Mouse (Mus musculus): ENCODE data around the gene Nell2. TPM values are rescaled to one million over a fixed set of nuclear protein-coding genes. Genes with fewer than 3 reads are reported as not detected.
A peak's percentile ranks its signal among the peaks of the same experiment; 100 is the strongest.

The Nell2 gene
- polyA plus RNA-seq, 1 experiment, result 0.62 TPM

DNA sequence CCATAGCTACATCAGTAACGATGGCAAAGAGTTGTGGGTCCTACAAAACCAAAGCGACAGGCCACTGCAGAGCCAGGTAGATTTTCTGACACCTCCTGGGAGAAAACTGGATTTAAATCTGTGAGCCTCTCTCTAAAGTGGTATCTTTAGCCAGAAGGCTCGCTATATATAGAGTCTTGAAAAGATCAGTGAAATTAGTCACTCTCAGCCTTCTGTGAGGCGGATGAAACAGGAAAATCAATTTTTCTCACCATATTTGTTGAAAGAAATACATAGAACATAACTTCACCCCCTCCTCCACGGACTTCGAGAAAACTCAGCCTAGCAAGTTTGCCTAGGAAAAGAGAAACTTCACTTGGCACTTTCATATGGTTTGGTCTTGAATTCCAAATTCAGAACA, 54.4 kb downstream of the Nell2 start:
- TF ChIP-seq USF1 (IDR thresholded peaks at IDR 0.05; ENCODE audit: low read depth), result no peak
- no peak for TF ChIP-seq MAX (IDR thresholded peaks at IDR 0.05)
- TF ChIP-seq MYOG (IDR thresholded peaks at IDR 0.05; ENCODE audit: control insufficient read depth, extremely low read depth, insufficient read length), result no peak
- no peak for TF ChIP-seq CTCF (IDR thresholded peaks at IDR 0.05; ENCODE audit: control insufficient read depth, insufficient read depth, insufficient read length)
- TF ChIP-seq FOSL1 (IDR thresholded peaks at IDR 0.05; ENCODE audit: insufficient read depth, low read length, poor library complexity, severe bottlenecking), result no peak
- TF ChIP-seq CEBPB (IDR thresholded peaks at IDR 0.05; ENCODE audit: low read depth), result no peak
- no peak for TF ChIP-seq MYOD1 (IDR thresholded peaks at IDR 0.05; ENCODE audit: control insufficient read depth, insufficient read length, low read depth)
- no peaks in the 10 kb centered on the region for H3K79me2 ChIP-seq (ENCODE audit: control insufficient read depth, insufficient read depth)
- H3K4me3 ChIP-seq (ENCODE audit: insufficient read depth, poor library complexity, severe bottlenecking), result no peak overlapping the region
- no peaks in the 10 kb centered on the region for H3K79me3 ChIP-seq (ENCODE audit: low read depth)
- no peaks in the 10 kb centered on the region for H3K36me3 ChIP-seq (ENCODE audit: control insufficient read depth, insufficient read depth)
- no peak overlapping the region for H3ac ChIP-seq (ENCODE audit: control insufficient read depth, insufficient read length, low read depth)
- H3K27me3 ChIP-seq (ENCODE audit: control insufficient read depth, insufficient read depth, insufficient read length), result no peaks in the 10 kb centered on the region

DNA sequence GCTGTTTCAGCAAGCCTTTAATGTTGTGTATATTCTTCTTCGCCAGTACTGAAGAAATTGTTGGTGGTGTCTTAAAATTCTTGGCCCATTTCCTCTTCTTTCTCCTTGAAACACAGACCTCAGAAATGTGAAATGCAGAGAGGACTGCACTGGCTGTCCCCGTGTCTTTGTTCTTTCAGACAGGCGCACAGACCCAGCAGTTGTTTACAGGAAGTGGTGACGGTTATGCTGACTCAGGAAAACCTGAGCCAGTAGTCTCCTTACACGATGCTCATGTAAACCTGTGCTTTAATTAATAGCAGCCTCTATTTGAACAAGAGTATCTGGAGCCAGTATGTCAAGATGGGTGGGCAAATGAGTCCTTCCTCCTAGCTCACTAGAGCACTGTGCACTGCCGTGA, 61.2 kb downstream of the Nell2 start:
- Histone ChIP-seq H3K27me3 (ENCODE audit: control insufficient read depth, insufficient read depth, insufficient read length) (no peaks in the 10 kb centered on the region), H3K36me3 (ENCODE audit: control insufficient read depth, insufficient read depth) (no peaks in the 10 kb centered on the region), H3K79me3 (ENCODE audit: low read depth) (no peaks in the 10 kb centered on the region), H3K79me2 (ENCODE audit: control insufficient read depth, insufficient read depth) (no peaks in the 10 kb centered on the region), H3ac (ENCODE audit: control insufficient read depth, insufficient read length, low read depth) (no peak overlapping the region), H3K4me3 (ENCODE audit: insufficient read depth, poor library complexity, severe bottlenecking) (no peak overlapping the region)
- TF ChIP-seq CTCF (IDR thresholded peaks at IDR 0.05; ENCODE audit: control insufficient read depth, insufficient read depth, insufficient read length) (no peak), FOSL1 (IDR thresholded peaks at IDR 0.05; ENCODE audit: insufficient read depth, low read length, poor library complexity, severe bottlenecking) (no peak), MYOG (IDR thresholded peaks at IDR 0.05; ENCODE audit: control insufficient read depth, extremely low read depth, insufficient read length) (no peak), USF1 (IDR thresholded peaks at IDR 0.05; ENCODE audit: low read depth) (no peak), MYOD1 (IDR thresholded peaks at IDR 0.05; ENCODE audit: control insufficient read depth, insufficient read length, low read depth) (no peak), MAX (IDR thresholded peaks at IDR 0.05) (no peak), CEBPB (IDR thresholded peaks at IDR 0.05; ENCODE audit: low read depth) (no peak)

DNA sequence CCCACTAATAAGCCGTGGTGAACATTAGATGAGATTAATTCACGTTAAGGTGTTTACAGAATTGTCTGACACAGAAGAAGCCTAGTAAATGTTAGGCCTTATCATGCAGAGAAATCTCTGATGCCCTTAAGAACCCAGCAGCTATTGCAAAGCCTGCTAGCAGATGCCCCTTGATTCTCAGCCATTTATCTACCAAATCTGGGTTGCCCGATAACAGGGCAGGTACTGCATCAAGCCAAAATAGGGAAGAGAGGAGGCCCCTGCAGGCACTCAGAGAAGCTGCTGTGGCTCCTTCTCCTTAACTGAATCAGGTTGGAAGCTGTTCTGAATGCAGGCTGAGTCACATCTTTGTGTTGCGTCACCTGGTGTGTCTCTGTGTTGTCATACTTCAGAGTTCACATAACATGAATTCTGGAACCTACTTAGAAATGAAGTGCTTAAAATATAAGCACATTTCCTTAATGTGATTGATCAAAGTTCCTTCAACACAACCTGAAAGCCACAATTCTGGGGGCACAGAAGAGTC, 68.3 kb downstream of the Nell2 start:
- Histone ChIP-seq H3K79me2 (ENCODE audit: control insufficient read depth, insufficient read depth) (no peaks in the 10 kb centered on the region), H3K4me3 (ENCODE audit: insufficient read depth, poor library complexity, severe bottlenecking) (no peak overlapping the region), H3K27me3 (ENCODE audit: control insufficient read depth, insufficient read depth, insufficient read length) (no peaks in the 10 kb centered on the region), H3K79me3 (ENCODE audit: low read depth) (no peaks in the 10 kb centered on the region), H3ac (ENCODE audit: control insufficient read depth, insufficient read length, low read depth) (no peak overlapping the region), H3K36me3 (ENCODE audit: control insufficient read depth, insufficient read depth) (no peaks in the 10 kb centered on the region)
- no peak for TF ChIP-seq CTCF (IDR thresholded peaks at IDR 0.05; ENCODE audit: control insufficient read depth, insufficient read depth, insufficient read length)
- TF ChIP-seq CEBPB (IDR thresholded peaks at IDR 0.05; ENCODE audit: low read depth), result peak; percentile 51

DNA sequence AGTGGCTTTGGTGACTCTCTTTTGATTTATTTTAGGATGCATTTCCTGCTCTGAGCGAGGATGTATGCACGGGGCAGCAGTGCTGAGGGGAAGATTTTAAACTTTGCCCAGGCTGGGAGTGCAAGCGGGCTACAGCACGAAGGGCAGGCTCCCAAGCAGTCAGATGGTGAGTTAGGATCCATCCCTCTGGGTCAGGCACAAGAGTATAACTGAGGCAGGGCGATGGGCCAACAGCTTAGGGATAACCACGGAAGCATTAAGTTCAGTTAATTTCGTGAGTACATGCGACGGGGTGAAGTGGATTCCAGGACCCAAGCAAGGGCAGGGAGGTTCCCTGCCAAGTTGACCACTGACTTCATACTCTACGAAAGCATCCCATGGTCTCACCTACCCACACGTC, 83.8 kb downstream of the Nell2 start:
- Histone ChIP-seq H3K36me3 (ENCODE audit: control insufficient read depth, insufficient read depth) (no peaks in the 10 kb centered on the region), H3ac (ENCODE audit: control insufficient read depth, insufficient read length, low read depth) (no peak overlapping the region), H3K79me3 (ENCODE audit: low read depth) (no peaks in the 10 kb centered on the region), H3K27me3 (ENCODE audit: control insufficient read depth, insufficient read depth, insufficient read length) (no peaks in the 10 kb centered on the region), H3K4me3 (ENCODE audit: insufficient read depth, poor library complexity, severe bottlenecking) (no peak overlapping the region), H3K79me2 (ENCODE audit: control insufficient read depth, insufficient read depth) (no peaks in the 10 kb centered on the region)
- TF ChIP-seq CEBPB (IDR thresholded peaks at IDR 0.05; ENCODE audit: low read depth) (no peak), USF1 (IDR thresholded peaks at IDR 0.05; ENCODE audit: low read depth) (no peak), MYOD1 (IDR thresholded peaks at IDR 0.05; ENCODE audit: control insufficient read depth, insufficient read length, low read depth) (no peak), FOSL1 (IDR thresholded peaks at IDR 0.05; ENCODE audit: insufficient read depth, low read length, poor library complexity, severe bottlenecking) (no peak), MAX (IDR thresholded peaks at IDR 0.05) (no peak)

DNA sequence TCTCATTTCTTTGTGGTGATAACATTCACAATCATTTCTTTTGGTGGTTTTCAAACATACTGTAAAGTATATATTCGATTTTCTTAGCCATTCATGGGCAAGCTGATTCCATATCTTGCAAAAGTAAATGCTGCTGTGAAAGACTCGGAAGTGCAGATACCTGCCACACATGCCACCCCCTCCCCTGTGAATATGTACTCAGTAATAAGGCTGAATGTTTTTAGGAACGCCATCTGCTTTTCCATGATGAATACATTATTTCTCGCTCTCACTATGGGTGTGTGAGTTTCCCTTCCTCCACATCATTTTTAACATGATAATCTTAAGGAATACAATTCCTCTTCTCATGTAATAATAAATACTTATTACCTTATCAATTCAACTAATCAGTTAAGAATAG, 90.6 kb downstream of the Nell2 start:
- Histone ChIP-seq H3K4me3 (ENCODE audit: insufficient read depth, poor library complexity, severe bottlenecking) (no peak overlapping the region), H3K27me3 (ENCODE audit: control insufficient read depth, insufficient read depth, insufficient read length) (no peaks in the 10 kb centered on the region), H3K79me2 (ENCODE audit: control insufficient read depth, insufficient read depth) (no peaks in the 10 kb centered on the region), H3ac (ENCODE audit: control insufficient read depth, insufficient read length, low read depth) (no peak overlapping the region), H3K79me3 (ENCODE audit: low read depth) (no peaks in the 10 kb centered on the region), H3K36me3 (ENCODE audit: control insufficient read depth, insufficient read depth) (no peaks in the 10 kb centered on the region)
- TF ChIP-seq FOSL1 (IDR thresholded peaks at IDR 0.05; ENCODE audit: insufficient read depth, low read length, poor library complexity, severe bottlenecking) (no peak), CEBPB (IDR thresholded peaks at IDR 0.05; ENCODE audit: low read depth) (no peak)

DNA sequence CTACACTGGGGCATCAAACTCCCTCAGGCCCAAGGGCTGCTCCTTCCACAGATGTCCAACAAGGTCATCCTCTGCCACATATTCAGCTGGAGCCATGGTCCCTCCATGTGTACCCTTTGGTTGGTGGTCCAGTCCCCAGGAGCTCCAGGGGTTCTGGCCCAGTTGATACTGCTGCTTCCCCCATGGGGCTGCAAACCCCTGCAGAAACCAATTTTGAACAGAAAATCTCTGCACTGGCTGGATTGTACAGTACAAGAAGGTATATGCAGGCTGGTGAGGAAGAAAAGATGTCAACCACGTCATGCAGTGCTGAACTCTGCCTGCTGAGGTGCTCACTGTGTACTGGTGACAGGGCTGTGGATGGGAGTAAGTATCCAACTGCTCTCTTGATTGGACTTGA, 92.1 kb downstream of the Nell2 start:
- H3ac ChIP-seq (ENCODE audit: control insufficient read depth, insufficient read length, low read depth), result no peak overlapping the region
- TF ChIP-seq CTCF (IDR thresholded peaks at IDR 0.05; ENCODE audit: control insufficient read depth, insufficient read depth, insufficient read length) (no peak), CEBPB (IDR thresholded peaks at IDR 0.05; ENCODE audit: low read depth) (no peak), FOSL1 (IDR thresholded peaks at IDR 0.05; ENCODE audit: insufficient read depth, low read length, poor library complexity, severe bottlenecking) (no peak), USF1 (IDR thresholded peaks at IDR 0.05; ENCODE audit: low read depth) (no peak), MYOD1 (IDR thresholded peaks at IDR 0.05; ENCODE audit: control insufficient read depth, insufficient read length, low read depth) (no peak), MYOG (IDR thresholded peaks at IDR 0.05; ENCODE audit: control insufficient read depth, extremely low read depth, insufficient read length) (no peak), MAX (IDR thresholded peaks at IDR 0.05) (no peak)
- H3K4me3 ChIP-seq (ENCODE audit: insufficient read depth, poor library complexity, severe bottlenecking), result no peak overlapping the region
- no peaks in the 10 kb centered on the region for H3K36me3 ChIP-seq (ENCODE audit: control insufficient read depth, insufficient read depth)
- no peaks in the 10 kb centered on the region for H3K79me3 ChIP-seq (ENCODE audit: low read depth)
- H3K79me2 ChIP-seq (ENCODE audit: control insufficient read depth, insufficient read depth), result no peaks in the 10 kb centered on the region
- H3K27me3 ChIP-seq (ENCODE audit: control insufficient read depth, insufficient read depth, insufficient read length), result no peaks in the 10 kb centered on the region
